Mouse (Mus musculus): ENCODE measurements at regions not wholly inside any gene's neighbourhood (a gene's known extent, or its start where the extent isn't known, plus 50 kb on each side); places are given as distances from the start of the nearest gene placed in this dataset.
A peak's percentile ranks its signal among the peaks of the same experiment; 100 is the strongest.

DNA sequence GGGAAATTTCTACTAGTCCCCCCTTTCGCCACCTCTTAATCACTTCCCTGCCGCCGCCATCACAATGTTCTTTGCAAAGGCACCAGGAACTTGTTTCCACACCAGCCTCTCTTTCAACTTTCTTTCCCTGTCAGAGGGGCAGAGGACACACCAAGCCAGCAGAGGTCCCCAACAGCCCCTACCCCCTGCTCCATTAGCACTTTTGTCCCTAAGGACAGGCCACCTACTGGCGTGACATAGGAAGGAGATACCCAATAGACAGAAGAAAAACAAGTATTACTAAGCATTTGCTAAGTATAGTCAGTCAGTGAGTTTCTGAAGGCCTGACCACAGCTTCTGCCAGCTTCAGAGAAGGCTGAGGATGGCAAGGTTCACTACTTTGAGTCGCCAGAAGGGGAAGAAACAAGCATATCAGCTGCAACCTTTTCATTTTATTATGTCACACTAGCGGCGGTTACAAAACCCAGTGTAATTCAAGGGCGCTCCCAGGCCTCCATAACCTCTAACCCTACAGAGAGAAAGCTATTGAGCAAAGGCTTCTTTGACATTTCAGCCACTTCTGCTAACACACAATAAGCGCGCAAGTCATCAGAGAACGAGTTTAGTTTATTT lies 255.9 kb downstream of the Lmo4 start:
- H3K4me3 ChIP-seq (ENCODE audit: low read depth, low read length) = no peak overlapping the region
- no peak overlapping the region for H3K9ac ChIP-seq (ENCODE audit: low read depth, low read length)
- H3K27me3 ChIP-seq (replicated peaks; ENCODE audit: control insufficient read depth, insufficient read depth, low read length) = no peaks in the 10 kb centered on the region
- H3K4me2 ChIP-seq (replicated peaks; ENCODE audit: low read depth) = no peak overlapping the region
- no peaks in the 10 kb centered on the region for H3K4me1 ChIP-seq (replicated peaks; ENCODE audit: control insufficient read depth, insufficient read depth, low read length)
- no peak for ATAC-seq
- no peaks in the 10 kb centered on the region for H3K9me3 ChIP-seq (ENCODE audit: control insufficient read depth)
- H3K27ac ChIP-seq (ENCODE audit: low read depth, low read length) = no peak overlapping the region
- no peaks in the 10 kb centered on the region for H3K36me3 ChIP-seq (ENCODE audit: control insufficient read depth, insufficient read depth)
- TF ChIP-seq CTCF (IDR thresholded peaks at IDR 0.05; ENCODE audit: low read depth) = peak; percentile 29
- WGBS = 85% methylated on average over 11 of the region's 11 CpGs

DNA sequence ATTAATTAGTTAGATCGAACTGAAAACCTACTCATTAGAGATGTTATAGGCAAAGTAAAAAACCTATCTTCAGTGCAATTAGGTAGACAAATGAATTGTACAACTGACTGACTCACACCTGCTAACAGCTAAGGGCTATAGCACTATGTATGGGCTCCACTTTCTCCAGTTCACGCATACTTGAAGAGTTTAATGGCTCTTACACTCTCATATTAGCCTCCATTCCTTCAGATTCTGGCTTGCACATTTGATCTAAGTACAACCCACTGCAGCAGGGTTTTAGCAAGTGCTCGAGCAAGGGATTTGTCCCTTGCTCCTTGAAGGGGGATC lies 257.1 kb downstream of the Lmo4 start:
- H3K4me3 ChIP-seq (ENCODE audit: low read depth, low read length) = no peak overlapping the region
- no peaks in the 10 kb centered on the region for H3K9me3 ChIP-seq (ENCODE audit: control insufficient read depth)
- H3K27ac ChIP-seq (ENCODE audit: low read depth, low read length) = no peak overlapping the region
- H3K4me2 ChIP-seq (replicated peaks; ENCODE audit: low read depth) = no peak overlapping the region
- H3K9ac ChIP-seq (ENCODE audit: low read depth, low read length) = no peak overlapping the region
- no peak for TF ChIP-seq CTCF (IDR thresholded peaks at IDR 0.05; ENCODE audit: low read depth)
- no peak for ATAC-seq
- no peaks in the 10 kb centered on the region for H3K4me1 ChIP-seq (replicated peaks; ENCODE audit: control insufficient read depth, insufficient read depth, low read length)
- no peaks in the 10 kb centered on the region for H3K36me3 ChIP-seq (ENCODE audit: control insufficient read depth, insufficient read depth)
- no peaks in the 10 kb centered on the region for H3K27me3 ChIP-seq (replicated peaks; ENCODE audit: control insufficient read depth, insufficient read depth, low read length)
- WGBS = 84% methylated on average over 3 of the region's 3 CpGs

DNA sequence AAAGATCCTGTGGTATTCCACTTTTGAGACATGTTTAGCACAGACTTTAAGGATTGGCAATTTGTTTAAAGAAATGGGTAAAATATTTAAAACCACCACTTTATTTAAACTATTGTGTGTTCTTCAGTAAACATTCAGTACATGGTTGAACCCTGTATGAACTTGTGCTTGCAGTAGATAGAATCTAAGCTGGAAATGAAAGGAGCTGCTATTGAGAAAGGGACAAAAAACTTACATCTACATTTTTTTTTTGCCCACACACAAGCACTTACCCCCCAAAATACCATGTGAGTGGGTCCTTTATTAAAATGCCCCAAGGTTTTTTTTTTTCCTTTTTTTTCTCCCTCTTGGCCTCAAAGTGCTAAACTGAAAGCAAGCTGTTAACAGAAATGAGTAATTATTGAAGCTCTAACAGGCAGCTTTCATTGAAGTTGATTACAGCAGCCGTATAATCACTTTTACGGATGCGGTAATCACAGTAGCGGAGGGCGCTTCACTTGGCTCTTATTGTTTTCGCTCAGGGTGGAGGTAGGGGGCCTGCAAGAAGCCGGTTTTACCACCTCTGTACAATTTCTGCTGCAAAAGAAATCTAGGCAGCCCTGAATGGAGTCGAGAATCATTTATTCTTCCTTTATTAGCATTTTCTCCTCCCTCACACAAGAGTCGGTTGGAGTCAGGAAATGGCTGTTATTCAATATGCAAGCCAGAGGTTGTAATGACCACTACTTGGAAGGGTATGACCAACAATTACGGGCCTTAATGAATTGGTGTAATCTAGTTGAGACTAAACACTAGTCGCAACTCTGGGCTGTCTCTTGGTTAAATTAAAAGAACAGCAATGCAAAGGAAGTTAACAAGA lies 257.7 kb downstream of the Lmo4 start:
- no peaks in the 10 kb centered on the region for H3K36me3 ChIP-seq (ENCODE audit: control insufficient read depth, insufficient read depth)
- WGBS = 31% methylated on average over 11 of the region's 11 CpGs
- H3K9ac ChIP-seq (ENCODE audit: low read depth, low read length) = no peak overlapping the region
- H3K9me3 ChIP-seq (ENCODE audit: control insufficient read depth) = no peaks in the 10 kb centered on the region
- no peak overlapping the region for H3K4me3 ChIP-seq (ENCODE audit: low read depth, low read length)
- peak overlapping the region; percentile 41 for H3K4me2 ChIP-seq (replicated peaks; ENCODE audit: low read depth)
- no peaks in the 10 kb centered on the region for H3K27me3 ChIP-seq (replicated peaks; ENCODE audit: control insufficient read depth, insufficient read depth, low read length)
- ATAC-seq = no peak
- no peak for TF ChIP-seq CTCF (IDR thresholded peaks at IDR 0.05; ENCODE audit: low read depth)
- no peaks in the 10 kb centered on the region for H3K4me1 ChIP-seq (replicated peaks; ENCODE audit: control insufficient read depth, insufficient read depth, low read length)
- H3K27ac ChIP-seq (ENCODE audit: low read depth, low read length) = no peak overlapping the region

DNA sequence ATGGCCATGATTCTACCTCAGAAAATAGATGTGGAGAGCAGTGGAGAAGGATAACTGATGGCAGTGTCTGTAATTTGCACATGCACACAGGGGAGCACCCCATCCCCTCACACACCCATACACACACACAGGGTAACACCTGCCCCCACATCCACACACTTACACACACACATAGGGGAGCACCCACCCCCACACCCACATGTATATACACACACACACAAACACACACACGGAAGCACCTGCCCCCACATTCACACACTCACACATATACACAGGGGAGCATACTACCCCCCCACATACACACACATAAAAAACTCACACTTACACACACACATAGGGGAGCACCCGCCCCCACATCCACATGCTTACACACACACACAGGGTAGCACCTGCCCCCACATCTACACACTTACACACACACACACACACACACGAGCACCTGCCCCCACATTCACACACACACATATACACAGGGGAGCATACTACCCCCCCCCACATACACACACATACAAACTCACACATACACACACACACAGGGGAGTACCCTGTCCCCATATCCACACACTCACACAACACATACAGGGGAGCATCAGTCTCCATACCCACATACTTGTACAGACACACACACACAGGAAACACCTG lies 265.8 kb downstream of the Lmo4 start:
- WGBS = 91% methylated on average over 3 of the region's 3 CpGs
- Histone ChIP-seq H3K27me3 (replicated peaks; ENCODE audit: control insufficient read depth, insufficient read depth, low read length) (no peaks in the 10 kb centered on the region), H3K9ac (ENCODE audit: low read depth, low read length) (no peak overlapping the region), H3K9me3 (ENCODE audit: control insufficient read depth) (no peaks in the 10 kb centered on the region), H3K36me3 (ENCODE audit: control insufficient read depth, insufficient read depth) (no peaks in the 10 kb centered on the region), H3K4me3 (ENCODE audit: low read depth, low read length) (no peak overlapping the region), H3K4me1 (replicated peaks; ENCODE audit: control insufficient read depth, insufficient read depth, low read length) (no peaks in the 10 kb centered on the region), H3K27ac (ENCODE audit: low read depth, low read length) (no peak overlapping the region), H3K4me2 (replicated peaks; ENCODE audit: low read depth) (no peak overlapping the region)
- TF ChIP-seq CTCF (IDR thresholded peaks at IDR 0.05; ENCODE audit: low read depth) = no peak
- no peak for ATAC-seq

DNA sequence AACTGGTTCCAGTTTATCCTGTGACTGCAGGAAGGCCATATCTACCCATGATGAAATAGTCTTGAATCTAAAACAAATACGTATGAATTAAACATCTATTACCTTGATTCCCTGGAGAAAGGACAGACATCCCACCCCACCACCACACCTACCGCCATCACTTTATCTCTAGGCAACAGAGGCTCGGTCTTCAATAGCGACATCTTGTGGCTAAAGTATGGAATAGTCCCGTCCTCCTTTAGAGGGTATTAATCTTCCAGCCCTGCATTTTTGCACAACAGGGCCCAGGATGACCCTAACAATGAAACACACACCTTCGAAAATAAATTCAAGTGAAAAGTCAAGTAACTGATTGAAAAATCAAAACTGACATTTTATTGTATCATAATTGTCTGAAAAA lies 279.7 kb downstream of the Lmo4 start:
- Histone ChIP-seq H3K9me3 (ENCODE audit: control insufficient read depth) (no peaks in the 10 kb centered on the region), H3K4me2 (replicated peaks; ENCODE audit: low read depth) (no peak overlapping the region), H3K27me3 (replicated peaks; ENCODE audit: control insufficient read depth, insufficient read depth, low read length) (no peaks in the 10 kb centered on the region), H3K9ac (ENCODE audit: low read depth, low read length) (no peak overlapping the region), H3K4me1 (replicated peaks; ENCODE audit: control insufficient read depth, insufficient read depth, low read length) (no peaks in the 10 kb centered on the region), H3K27ac (ENCODE audit: low read depth, low read length) (no peak overlapping the region), H3K4me3 (ENCODE audit: low read depth, low read length) (no peak overlapping the region), H3K36me3 (ENCODE audit: control insufficient read depth, insufficient read depth) (no peaks in the 10 kb centered on the region)
- 67% methylated on average over 6 of the region's 6 CpGs for WGBS
- ATAC-seq = no peak
- TF ChIP-seq CTCF (IDR thresholded peaks at IDR 0.05; ENCODE audit: low read depth) = peak; percentile 65

DNA sequence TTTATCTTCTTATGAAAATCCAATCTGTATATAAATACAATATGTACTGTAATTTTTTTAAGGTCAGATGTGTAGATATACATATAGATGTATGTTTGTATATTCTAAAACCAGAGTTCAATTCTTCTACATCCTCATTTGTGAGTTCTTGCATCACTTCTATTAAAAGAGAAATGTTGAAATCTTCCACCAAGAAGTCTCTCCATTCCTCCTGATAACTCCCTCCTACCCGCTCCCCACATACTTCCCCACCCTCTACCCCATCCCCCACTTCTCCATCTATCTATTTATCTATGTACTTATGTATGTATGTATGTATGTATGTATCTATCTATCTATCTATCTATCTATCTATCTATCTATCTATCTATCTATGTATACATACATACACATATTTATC lies 285.3 kb downstream of the Lmo4 start:
- TF ChIP-seq CTCF (IDR thresholded peaks at IDR 0.05; ENCODE audit: low read depth) = no peak
- Histone ChIP-seq H3K9me3 (ENCODE audit: control insufficient read depth) (no peaks in the 10 kb centered on the region), H3K4me3 (ENCODE audit: low read depth, low read length) (no peak overlapping the region), H3K27ac (ENCODE audit: low read depth, low read length) (no peak overlapping the region), H3K9ac (ENCODE audit: low read depth, low read length) (no peak overlapping the region), H3K36me3 (ENCODE audit: control insufficient read depth, insufficient read depth) (no peaks in the 10 kb centered on the region), H3K4me1 (replicated peaks; ENCODE audit: control insufficient read depth, insufficient read depth, low read length) (0 out of 2 replicates have a peak, but pooled peaks cover 3% of the 10 kb centered on the region), H3K27me3 (replicated peaks; ENCODE audit: control insufficient read depth, insufficient read depth, low read length) (no peaks in the 10 kb centered on the region), H3K4me2 (replicated peaks; ENCODE audit: low read depth) (no peak overlapping the region)
- 94% methylated on average over 1 of the region's 1 CpGs for WGBS
- no peak for ATAC-seq
